Mouse (Mus musculus) v-Abl transformed pro-B cells (cell line): ENCODE results near the gene C1ql2.

Experiments used
- in situ Hi-C, 2 experiments: fragments of 400-800 bp; cut with MboI; formaldehyde crosslinking; loops; one replicate each; pipeline ENCODE4 v1.15.1; 2025; ENCODE audit not compliant: unreplicated experiment in 2 of 2

The C1ql2 gene

GRCm38 (mm10) chr1:120374131-120374530 lies 33.7 kb downstream of the C1ql2 start:
- in situ Hi-C loops: loop anchor here in 1 of 2 experiments (25.0 kb wide), 1 partner anchor 163 kb away; no protein-coding TSS in a partner anchor

GRCm38 (mm10) chr1:120374832-120375231 lies 34.5 kb downstream of the C1ql2 start:
- in situ Hi-C loops: loop anchor here in 1 of 2 experiments (25.0 kb wide), 1 partner anchor 162 kb away; no protein-coding TSS in a partner anchor

GRCm38 (mm10) chr1:120385029-120385571 lies 44.7 kb downstream of the C1ql2 start:
- in situ Hi-C loops: no loop called here

- in situ Hi-C loops: no loop called here
Observed at GRCm38 (mm10) chr1:120389734-120390133, 49.4 kb downstream of the C1ql2 start.

GRCm38 (mm10) chr1:120390336-120390735 lies 50.0 kb downstream of the C1ql2 start:
- in situ Hi-C loops: no loop called here
